Mouse (Mus musculus): ENCODE measurements at regions not wholly inside any gene's neighbourhood (a gene's known extent, or its start where the extent isn't known, plus 50 kb on each side); places are given as distances from the start of the nearest gene placed in this dataset.

DNA sequence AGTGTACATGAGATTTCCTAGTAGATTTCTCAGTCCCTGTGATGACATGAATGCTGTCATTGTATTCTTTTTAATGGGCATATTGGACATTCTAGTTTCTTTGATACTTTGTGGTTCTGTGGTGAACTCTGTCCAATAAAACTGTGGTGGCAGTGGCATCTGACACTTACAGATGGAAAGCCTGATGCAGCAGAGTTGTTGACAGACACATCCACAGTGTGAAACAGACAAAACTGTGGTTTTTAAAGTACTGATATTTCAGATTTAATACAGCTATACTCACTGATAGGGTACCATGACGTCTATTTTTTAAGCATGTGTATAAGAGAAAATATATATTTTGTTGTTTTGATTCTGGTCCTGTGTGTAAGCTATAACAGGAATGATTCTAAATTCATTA is 818.0 kb downstream of the Trim52 start:
- 86% methylated on average over 1 of the region's 1 CpGs for WGBS
- H3K27ac ChIP-seq: no peak overlapping the region

DNA sequence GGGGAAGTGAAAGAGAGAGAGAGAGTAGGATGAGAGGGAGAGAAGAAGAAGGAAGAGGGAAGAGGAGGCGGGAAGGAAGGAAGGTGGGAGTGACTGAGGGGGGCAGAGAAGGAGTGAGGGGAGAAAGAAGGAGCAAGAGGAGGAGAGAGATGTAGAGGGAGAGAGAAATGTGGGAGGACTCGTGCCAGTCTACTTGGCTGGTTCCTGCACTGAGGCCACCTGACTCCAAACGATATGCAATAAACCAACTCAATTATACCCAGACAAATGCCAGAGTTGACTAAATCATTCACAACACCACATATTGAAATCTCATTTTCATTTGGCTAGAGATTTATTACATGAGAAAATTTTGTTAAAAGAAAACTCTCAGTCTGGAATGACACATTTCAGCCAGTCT is 818.4 kb downstream of the Trim52 start:
- Histone ChIP-seq H3K9me3 (replicated peaks) (no peaks in the 10 kb centered on the region), H3K4me1 (no peaks in the 10 kb centered on the region), H3K4me3 (no peak overlapping the region), H3K4me2 (no peak overlapping the region), H3K9ac (no peak overlapping the region), H3K27ac (no peak overlapping the region), H3K36me3 (ENCODE audit: poor library complexity, severe bottlenecking) (no peaks in the 10 kb centered on the region), H3K27me3 (no peaks in the 10 kb centered on the region)
- WGBS: 81% methylated on average over 3 of the region's 3 CpGs
- ATAC-seq: peak; percentile 74; the same call in 1 of the 2 replicates

More for the DNA sequence above, 818.0 kb downstream of the Trim52 start:
- H3K4me1 ChIP-seq: no peaks in the 10 kb centered on the region
- no peaks in the 10 kb centered on the region for H3K36me3 ChIP-seq (ENCODE audit: poor library complexity, severe bottlenecking)
- no peak overlapping the region for H3K4me3 ChIP-seq
- H3K4me2 ChIP-seq: no peak overlapping the region
- no peaks in the 10 kb centered on the region for H3K27me3 ChIP-seq
- no peak overlapping the region for H3K9ac ChIP-seq
- no peaks in the 10 kb centered on the region for H3K9me3 ChIP-seq (replicated peaks)
- ATAC-seq: peak; percentile 51; the same call in 1 of the 2 replicates

DNA sequence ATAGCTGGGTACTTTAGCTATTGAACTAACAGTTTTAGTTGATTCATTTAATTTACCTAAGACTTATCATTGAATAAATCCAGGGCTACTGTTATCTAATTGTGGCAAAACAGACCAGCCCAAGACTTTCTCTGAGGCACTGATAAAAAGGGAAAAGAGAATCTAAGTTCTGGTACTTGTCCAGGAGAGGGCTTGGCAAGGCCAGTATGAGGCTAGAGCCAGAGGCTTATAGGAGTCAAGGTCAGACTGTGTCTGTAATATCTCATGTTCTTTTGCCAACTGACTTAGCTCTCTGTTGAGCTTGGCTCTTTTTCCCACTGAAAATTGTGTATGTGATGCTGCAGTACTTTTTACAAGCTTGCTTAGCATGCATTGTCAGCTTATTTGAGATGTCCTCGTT is 839.3 kb downstream of the Trim52 start:
- Histone ChIP-seq H3K4me3 (no peak overlapping the region), H3K9me3 (replicated peaks) (no peaks in the 10 kb centered on the region), H3K36me3 (ENCODE audit: poor library complexity, severe bottlenecking) (no peaks in the 10 kb centered on the region), H3K27me3 (no peaks in the 10 kb centered on the region), H3K4me1 (no peaks in the 10 kb centered on the region), H3K9ac (no peak overlapping the region), H3K27ac (no peak overlapping the region), H3K4me2 (no peak overlapping the region)
- WGBS: 82% methylated on average over 1 of the region's 1 CpGs
- no peak for ATAC-seq

DNA sequence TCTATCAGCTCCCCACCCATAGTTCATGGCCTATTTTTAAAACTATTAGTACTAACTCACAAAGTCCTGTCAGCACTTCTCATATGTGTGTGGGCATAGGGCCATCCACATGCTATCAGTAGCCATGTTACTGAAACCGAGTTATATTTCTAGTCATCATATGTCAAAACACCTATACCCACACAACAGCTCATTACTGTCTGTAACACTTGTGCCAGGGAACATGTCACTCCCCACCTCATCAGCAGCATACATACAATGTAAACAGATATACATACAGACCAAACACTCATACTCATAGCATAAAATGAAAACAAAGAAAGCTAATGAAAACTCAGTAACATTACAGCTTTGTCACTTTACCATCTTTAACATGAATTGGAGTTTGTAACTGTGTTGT is 872.0 kb downstream of the Trim52 start:
- no peak for ATAC-seq
- H3K4me1 ChIP-seq: no peaks in the 10 kb centered on the region
- H3K4me3 ChIP-seq: no peak overlapping the region
- no peaks in the 10 kb centered on the region for H3K36me3 ChIP-seq (ENCODE audit: poor library complexity, severe bottlenecking)
- no peak overlapping the region for H3K9ac ChIP-seq
- H3K9me3 ChIP-seq (replicated peaks): no peaks in the 10 kb centered on the region
- 90% methylated on average over 1 of the region's 1 CpGs for WGBS
- H3K27me3 ChIP-seq: no peaks in the 10 kb centered on the region
- H3K27ac ChIP-seq: no peak overlapping the region
- H3K4me2 ChIP-seq: no peak overlapping the region

DNA sequence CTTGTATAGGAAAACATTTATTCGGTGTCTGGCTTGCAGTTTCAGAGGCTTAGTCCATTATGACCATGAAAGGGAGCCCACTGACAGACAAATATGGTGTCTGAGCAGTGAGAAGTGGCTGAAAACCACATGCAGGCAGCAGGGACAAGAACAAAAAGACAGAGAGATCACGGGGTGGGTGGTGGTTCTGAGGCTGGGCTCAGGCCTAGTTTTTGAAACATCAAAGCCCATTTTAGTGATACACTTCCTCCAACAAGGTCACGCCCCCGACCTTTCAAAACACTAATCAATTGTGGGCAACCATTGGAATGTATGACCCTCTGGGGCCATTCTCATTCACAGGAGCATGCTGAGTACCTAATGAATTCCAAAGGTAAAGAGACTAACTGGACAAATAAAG is 874.8 kb downstream of the Trim52 start:
- H3K36me3 ChIP-seq (ENCODE audit: poor library complexity, severe bottlenecking): no peaks in the 10 kb centered on the region
- no peak overlapping the region for H3K4me3 ChIP-seq
- no peak overlapping the region for H3K9ac ChIP-seq
- H3K4me2 ChIP-seq: no peak overlapping the region
- H3K27me3 ChIP-seq: no peaks in the 10 kb centered on the region
- 5% methylated on average over 4 of the region's 4 CpGs for WGBS
- no peaks in the 10 kb centered on the region for H3K4me1 ChIP-seq
- peak; percentile 53 for ATAC-seq
- no peak overlapping the region for H3K27ac ChIP-seq
- H3K9me3 ChIP-seq (replicated peaks): no peaks in the 10 kb centered on the region

DNA sequence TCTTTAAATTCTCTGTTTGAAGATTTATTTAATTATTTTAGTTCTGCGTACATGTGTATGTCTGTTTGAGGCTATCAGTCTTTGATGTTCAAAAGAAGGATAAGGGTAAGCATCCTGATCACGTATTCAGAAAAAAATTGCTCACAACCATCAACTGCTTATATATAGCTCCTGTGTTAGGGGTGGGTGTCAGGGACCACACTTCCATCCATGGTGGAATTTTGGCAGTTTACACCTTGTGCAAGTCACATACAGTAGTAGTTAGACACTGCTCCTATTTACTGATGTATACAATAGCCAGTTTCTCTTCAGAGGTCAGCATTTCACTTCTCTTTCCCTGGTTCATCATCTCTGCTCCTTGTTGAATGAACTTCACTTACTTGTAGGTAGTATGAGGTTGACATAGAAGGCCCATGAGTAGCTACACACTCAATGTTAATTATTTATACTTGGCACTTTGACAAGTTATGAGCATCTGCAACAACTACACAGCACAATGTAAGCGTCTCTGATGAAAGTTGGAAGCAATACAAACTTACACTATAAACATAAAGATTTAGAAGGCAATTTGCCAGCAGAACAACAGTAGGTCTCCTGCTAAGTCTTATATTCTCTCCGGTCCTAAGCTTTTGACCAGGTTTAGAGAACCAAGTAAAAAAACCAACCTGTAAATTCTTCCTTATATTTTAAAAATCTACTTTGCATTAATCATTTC is 891.7 kb downstream of the Trim52 start:
- Histone ChIP-seq H3K36me3 (ENCODE audit: poor library complexity, severe bottlenecking) (no peaks in the 10 kb centered on the region), H3K9ac (no peak overlapping the region), H3K4me2 (no peak overlapping the region), H3K4me3 (no peak overlapping the region), H3K9me3 (replicated peaks) (no peaks in the 10 kb centered on the region), H3K27me3 (no peaks in the 10 kb centered on the region), H3K27ac (no peak overlapping the region), H3K4me1 (no peaks in the 10 kb centered on the region)
- ATAC-seq: no peak
- 81% methylated on average over 4 of the region's 4 CpGs for WGBS

DNA sequence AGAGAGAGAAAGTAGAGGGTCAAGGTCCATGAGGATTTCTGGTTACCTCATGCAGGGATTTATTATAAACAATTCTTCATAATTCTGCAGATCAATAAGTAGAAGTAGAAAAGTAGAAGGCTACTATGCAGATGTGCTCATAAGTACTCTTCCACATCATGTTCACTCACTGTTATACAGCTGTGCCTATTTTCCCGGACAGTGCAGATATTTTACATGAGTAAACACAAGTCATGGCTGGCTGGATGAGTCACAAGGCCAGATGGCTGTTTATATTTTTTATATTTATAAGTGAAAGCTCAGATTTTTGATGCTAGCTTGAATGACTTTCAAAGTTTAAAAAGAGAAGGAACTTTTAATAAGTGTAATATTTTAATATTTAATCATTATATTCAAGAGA is 899.0 kb downstream of the Trim52 start:
- H3K9me3 ChIP-seq (replicated peaks): no peaks in the 10 kb centered on the region
- H3K4me2 ChIP-seq: no peak overlapping the region
- no peaks in the 10 kb centered on the region for H3K36me3 ChIP-seq (ENCODE audit: poor library complexity, severe bottlenecking)
- H3K27me3 ChIP-seq: no peaks in the 10 kb centered on the region
- no peak for ATAC-seq
- H3K9ac ChIP-seq: no peak overlapping the region
- WGBS: 97% methylated on average over 1 of the region's 1 CpGs
- no peak overlapping the region for H3K4me3 ChIP-seq
- no peaks in the 10 kb centered on the region for H3K4me1 ChIP-seq
- no peak overlapping the region for H3K27ac ChIP-seq

DNA sequence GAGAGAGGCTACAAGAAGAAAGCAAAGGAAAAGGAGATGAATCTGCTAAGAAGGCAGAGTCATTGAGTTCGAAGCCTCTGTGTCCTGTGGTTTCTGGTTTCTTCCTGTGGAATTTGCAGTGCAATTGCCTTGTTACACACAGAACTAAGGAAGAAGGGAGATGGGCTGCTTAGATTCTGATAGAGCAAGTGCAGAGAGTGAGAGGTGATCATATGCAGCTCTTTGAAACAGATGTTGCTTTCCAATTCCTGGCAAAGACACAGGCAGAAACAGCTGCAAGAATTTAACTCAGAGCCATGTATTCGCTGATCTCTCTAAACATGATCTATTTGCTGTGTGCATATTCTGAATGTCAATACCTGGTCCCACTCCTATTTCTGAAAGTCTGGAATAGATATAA is 903.6 kb downstream of the Trim52 start:
- no peak overlapping the region for H3K4me2 ChIP-seq
- no peaks in the 10 kb centered on the region for H3K9me3 ChIP-seq (replicated peaks)
- H3K9ac ChIP-seq: no peak overlapping the region
- ATAC-seq: 0 out of 2 replicates have a peak, but pooled peaks have one; percentile 10
- H3K27ac ChIP-seq: no peak overlapping the region
- no peaks in the 10 kb centered on the region for H3K4me1 ChIP-seq
- no peak overlapping the region for H3K4me3 ChIP-seq
- H3K27me3 ChIP-seq: no peaks in the 10 kb centered on the region
- no peaks in the 10 kb centered on the region for H3K36me3 ChIP-seq (ENCODE audit: poor library complexity, severe bottlenecking)
- WGBS: 81% methylated on average over 2 of the region's 2 CpGs

DNA sequence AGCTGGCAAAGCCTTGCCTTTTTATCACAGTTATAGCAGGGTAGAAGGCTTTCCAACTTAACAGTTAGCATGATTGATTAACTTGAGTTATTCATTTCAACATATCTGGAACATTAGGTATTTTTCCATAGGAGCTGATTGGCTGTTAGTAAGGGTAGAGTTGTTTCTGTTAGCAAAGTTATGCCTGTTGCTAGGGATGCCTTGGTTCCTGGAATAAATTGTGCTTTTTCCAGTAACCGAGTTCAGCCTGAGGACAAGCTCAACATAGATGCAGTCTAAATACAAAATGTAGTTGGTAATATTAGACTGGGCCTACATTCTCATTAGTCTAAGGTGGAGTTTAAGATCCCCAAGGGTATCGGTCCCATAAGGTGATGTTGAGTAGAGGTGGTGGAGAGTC is 927.8 kb downstream of the Trim52 start:
- no peak for ATAC-seq
- no peak overlapping the region for H3K4me3 ChIP-seq
- no peak overlapping the region for H3K27ac ChIP-seq
- H3K9ac ChIP-seq: no peak overlapping the region
- no peaks in the 10 kb centered on the region for H3K36me3 ChIP-seq (ENCODE audit: poor library complexity, severe bottlenecking)
- H3K9me3 ChIP-seq (replicated peaks): no peaks in the 10 kb centered on the region
- no peaks in the 10 kb centered on the region for H3K4me1 ChIP-seq
- no peak overlapping the region for H3K4me2 ChIP-seq
- H3K27me3 ChIP-seq: no peaks in the 10 kb centered on the region
- 95% methylated on average over 2 of the region's 2 CpGs for WGBS

DNA sequence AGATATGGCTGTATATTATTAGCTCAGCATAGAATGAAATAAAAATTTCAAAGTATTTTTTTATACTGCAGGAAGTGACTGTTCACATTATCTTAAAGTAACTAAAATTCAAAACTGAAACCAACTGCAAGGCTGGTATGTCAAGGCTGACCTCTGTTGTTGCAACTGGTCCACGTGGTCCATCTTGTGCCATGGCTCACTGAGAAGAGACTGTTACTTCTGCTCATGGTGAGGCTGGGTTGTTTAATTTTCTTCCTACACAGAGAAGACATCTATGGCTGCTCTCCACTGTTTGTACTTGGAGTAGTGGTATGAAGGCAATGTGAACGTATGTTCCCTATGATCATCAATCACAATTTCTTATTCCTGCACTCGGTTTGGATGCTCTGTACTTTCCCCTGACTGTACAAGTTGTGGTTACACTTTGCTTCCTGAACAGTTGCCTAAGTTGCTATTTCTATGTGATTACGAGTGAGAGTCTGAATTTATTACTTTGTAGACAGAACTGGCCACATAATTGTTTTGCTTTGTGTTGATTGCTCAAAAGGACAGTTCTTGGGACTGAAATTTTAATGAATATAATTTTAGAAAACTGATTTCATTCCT is 946.1 kb downstream of the Trim52 start:
- Histone ChIP-seq H3K36me3 (ENCODE audit: poor library complexity, severe bottlenecking) (no peaks in the 10 kb centered on the region), H3K4me3 (no peak overlapping the region), H3K9ac (no peak overlapping the region), H3K27ac (no peak overlapping the region), H3K4me2 (no peak overlapping the region), H3K4me1 (no peaks in the 10 kb centered on the region), H3K9me3 (replicated peaks) (no peaks in the 10 kb centered on the region), H3K27me3 (no peaks in the 10 kb centered on the region)
- no peak for ATAC-seq
- 86% methylated on average over 4 of the region's 4 CpGs for WGBS

DNA sequence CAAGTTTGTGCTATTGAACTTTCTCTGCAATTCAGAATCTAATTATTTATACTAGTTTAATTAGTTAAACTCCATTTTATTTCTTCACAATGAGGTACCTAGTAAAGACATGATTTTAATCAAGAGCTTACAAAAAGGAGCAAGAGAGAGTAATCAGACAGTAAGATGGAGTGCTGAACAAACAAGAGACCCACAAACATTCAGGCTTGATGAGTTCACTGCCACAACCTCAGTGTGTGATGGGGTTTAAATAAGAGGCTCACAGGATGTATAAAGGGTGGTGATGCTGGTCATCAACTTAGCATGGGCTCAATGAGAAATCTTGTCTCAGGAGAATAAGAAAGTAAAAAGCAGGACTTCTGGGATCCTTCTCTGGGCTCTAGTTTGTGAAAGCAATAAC is 962.6 kb downstream of the Trim52 start:
- ATAC-seq: no peak
- Histone ChIP-seq H3K27ac (no peak overlapping the region), H3K4me1 (peaks cover 4% of the 10 kb centered on the region; the same call in 1 of the 2 replicates), H3K27me3 (no peaks in the 10 kb centered on the region), H3K36me3 (ENCODE audit: poor library complexity, severe bottlenecking) (no peaks in the 10 kb centered on the region), H3K9ac (no peak overlapping the region), H3K4me2 (no peak overlapping the region), H3K9me3 (replicated peaks) (no peaks in the 10 kb centered on the region), H3K4me3 (no peak overlapping the region)

DNA sequence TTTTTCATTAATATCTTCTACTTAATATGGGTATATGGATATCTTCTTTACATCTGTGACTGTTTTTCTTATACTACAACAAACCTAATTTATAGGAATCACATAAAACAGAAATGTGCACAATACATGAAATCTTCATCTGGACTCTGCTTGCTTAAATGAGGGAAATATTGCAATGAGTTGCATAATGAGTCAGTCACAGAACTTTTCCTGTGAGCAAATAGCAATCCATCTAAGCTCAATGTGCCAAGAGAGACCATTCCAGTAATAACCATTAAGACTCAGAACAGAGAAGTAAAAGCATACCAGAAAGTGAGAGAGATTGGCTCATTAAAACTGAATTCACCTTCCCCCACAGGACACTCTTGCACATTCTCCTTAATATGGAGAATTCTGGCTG is 974.4 kb downstream of the Trim52 start:
- Histone ChIP-seq H3K4me2 (no peak overlapping the region), H3K9me3 (replicated peaks) (no peaks in the 10 kb centered on the region), H3K36me3 (ENCODE audit: poor library complexity, severe bottlenecking) (no peaks in the 10 kb centered on the region), H3K9ac (no peak overlapping the region), H3K27ac (no peak overlapping the region), H3K27me3 (no peaks in the 10 kb centered on the region), H3K4me1 (no peaks in the 10 kb centered on the region), H3K4me3 (no peak overlapping the region)
- ATAC-seq: no peak
